ENCODE assay signal across 9 mouse cellular contexts in genomic region chr1:186703256-186703979, GRCm38 (mm10). TPM values are rescaled to one million over a fixed set of nuclear protein-coding genes. Genes with fewer than 3 reads are reported as not detected.
DNase-seq lines count a peak whose midpoint lies in the region; ATAC-seq and TF ChIP-seq lines count a peak whose summit lies in the region.
"Had no signal": no experiment of that assay in that cellular context is flagged by ENCODE, and none has a peak within 500 bp of the region (broad histone marks: within the 10 kb centered on the region; RNA-seq: fewer than 3 reads in every experiment).

No protein-coding gene starts in this region.

- no peaks in the 10 kb centered on the region for H3K9me3 ChIP-seq in heart, embryonic 14.5 days (ENCODE audit: control insufficient read depth, low read length)
- no peaks in the 10 kb centered on the region for H3K9me3 ChIP-seq in liver, embryonic 15.5 days (replicated peaks)

- H3K9ac ChIP-seq in heart, embryonic 14.5 days (ENCODE audit: low read length): peak overlapping the region; percentile 91
- H3K9ac ChIP-seq in liver, embryonic 15.5 days: no peak overlapping the region; the same call in 1 of the 2 replicates

- no peak for TF ChIP-seq POLR2A in bone marrow macrophage, adult 2 months (IDR thresholded peaks at IDR 0.05; ENCODE audit: borderline replicate concordance, low read depth, low read length)

- under 1% methylated on average over 15 of the region's 15 CpGs for WGBS in heart, embryonic 14.5 days
- WGBS in liver, embryonic 15.5 days (ENCODE audit: insufficient replicate concordance): under 1% methylated on average over 15 of the region's 15 CpGs

- H3K27me3 ChIP-seq in heart, embryonic 14.5 days (ENCODE audit: control insufficient read depth, insufficient read depth, low read length): no peaks in the 10 kb centered on the region
- peaks cover 58% of the 10 kb centered on the region for H3K27me3 ChIP-seq in liver, embryonic 15.5 days
- H3K27me3 ChIP-seq in splenic B cell, adult 2 months (ENCODE audit: control insufficient read depth, insufficient read depth, low read length, poor library complexity, severe bottlenecking): no peaks in the 10 kb centered on the region

- peak overlapping the region; percentile 76 for H3K4me2 ChIP-seq in heart, embryonic 14.5 days (ENCODE audit: low read length)
- H3K4me2 ChIP-seq in liver, embryonic 15.5 days: peak overlapping the region; percentile 71

- TF ChIP-seq CTCF in bone marrow macrophage, adult 2 months (IDR thresholded peaks at IDR 0.05; ENCODE audit: low read depth, low read length): no peak

- no peak for ATAC-seq in heart, embryonic 14.5 days (ENCODE audit: insufficient number of reproducible peaks, insufficient read depth, low FRiP score, low read depth)
- no peak for ATAC-seq in liver, embryonic 15.5 days (ENCODE audit: insufficient read depth)

- peak; percentile 19 for DNase-seq in 3134 (ENCODE audit: extremely low read depth, insufficient read length, low spot score)
- DNase-seq in splenic B cell, adult 2 months (ENCODE audit: low read depth, low spot score): peak; percentile 62
- no peak for DNase-seq in urinary bladder, postnatal 25 days (ENCODE audit: low spot score)
- no peak for DNase-seq in layer of hippocampus, adult 9-11 months
- DNase-seq in left cerebral cortex, postnatal 4 days: no peak

- H3K36me3 ChIP-seq in heart, embryonic 14.5 days (ENCODE audit: control insufficient read depth, insufficient read depth, low read length): 0 out of 2 replicates have a peak, but pooled peaks cover 6% of the 10 kb centered on the region
- H3K36me3 ChIP-seq in liver, embryonic 15.5 days (replicated peaks): no peaks in the 10 kb centered on the region
- H3K36me3 ChIP-seq in splenic B cell, adult 2 months (ENCODE audit: control insufficient read depth, insufficient read depth, low read length, poor library complexity, severe bottlenecking): no peaks in the 10 kb centered on the region

- H3K4me3 ChIP-seq in bone marrow macrophage, adult 2 months (ENCODE audit: insufficient read depth, low read length): peak overlapping the region; percentile 35; the same call in 1 of the 2 replicates
- peak overlapping the region; percentile 63 to 66 for H3K4me3 ChIP-seq in heart, embryonic 14.5 days (ENCODE audit: control insufficient read depth in 1 of 2, insufficient read depth in 1 of 2, low read depth in 1 of 2, low read length in 2 of 2)
- peak overlapping the region; percentile 51 for H3K4me3 ChIP-seq in liver, embryonic 15.5 days (replicated peaks)

- intact Hi-C loops in left cerebral cortex, postnatal 4 days (cut with DNase I): loop anchor here (10.0 kb wide), 1 partner anchor 309 kb away; no protein-coding TSS in a partner anchor

- no peak overlapping the region for H3K27ac ChIP-seq in bone marrow macrophage, adult 2 months (ENCODE audit: insufficient read depth, low read depth, low read length)
- H3K27ac ChIP-seq in heart, embryonic 14.5 days (replicated peaks in 1 of 2; ENCODE audit: control insufficient read depth in 1 of 2, insufficient read depth in 1 of 2, low read depth in 2 of 2, low read length in 2 of 2): peak overlapping the region; percentile 89 to 92
- no peak overlapping the region for H3K27ac ChIP-seq in liver, embryonic 15.5 days (replicated peaks)
- H3K27ac ChIP-seq: macrophage had no signal

- H3K4me1 ChIP-seq in bone marrow macrophage, adult 2 months (ENCODE audit: control insufficient read depth, insufficient read depth, low read length): peaks cover 2% of the 10 kb centered on the region; the same call in 1 of the 2 replicates
- H3K4me1 ChIP-seq in heart, embryonic 14.5 days (ENCODE audit: control insufficient read depth in 2 of 2, insufficient read depth in 2 of 2, low read length in 2 of 2): peaks cover 4 to 24% of the 10 kb centered on the region in 2 experiments; a peak in 3 of 4 replicates
- 0 out of 2 replicates have a peak, but pooled peaks cover 5% of the 10 kb centered on the region for H3K4me1 ChIP-seq in liver, embryonic 15.5 days (replicated peaks)

RNA-seq across cellular contexts. Expression of gene Tgfb2, which starts 2.4 kb away (rescaled TPM):
- polyA plus RNA-seq in bone marrow macrophage, adult 2 months (2012; ENCODE audit: insufficient read depth, insufficient read length, missing spikeins): 0.55 and 0.81 TPM in 2 replicates
- 50.0 and 50.5 TPM in 2 replicates for polyA plus RNA-seq in heart, embryonic 14.5 days (2014; fragmentation: Nextera tagmentation; extraction: Ambion mirVana)
- 1.5 TPM in 2 replicates for polyA plus RNA-seq in liver, embryonic 15.5 days (2015; fragmentation: Nextera tagmentation; extraction: Ambion mirVana)
- 10 to 100 TPM; 13.3 to 16.0 TPM for total RNA-seq in left cerebral cortex, postnatal 4 days (2021)

RNA-seq across cellular contexts. Expression of gene Rrp15, which starts 45.7 kb away (rescaled TPM):
- 5.7 and 7.3 TPM in 2 replicates for polyA plus RNA-seq in bone marrow macrophage, adult 2 months (2012; ENCODE audit: insufficient read depth, insufficient read length, missing spikeins)
- polyA plus RNA-seq in heart, embryonic 14.5 days (2014; fragmentation: Nextera tagmentation; extraction: Ambion mirVana): 29.8 and 32.6 TPM in 2 replicates
- 21.3 and 25.9 TPM in 2 replicates for polyA plus RNA-seq in liver, embryonic 15.5 days (2015; fragmentation: Nextera tagmentation; extraction: Ambion mirVana)
- 10 to 100 TPM; 20.6 to 21.5 TPM for total RNA-seq in left cerebral cortex, postnatal 4 days (2021)

Comparison
In these comparisons a context has a peak if more than half of its experiments do, and no peak if none do; other contexts are left out.
1. DNase-seq: peak in 3134 (single experiment) and splenic B cell, adult 2 months (single experiment); none in urinary bladder, postnatal 25 days (single experiment), layer of hippocampus, adult 9-11 months (single experiment) and left cerebral cortex, postnatal 4 days (single experiment).
2. H3K27ac ChIP-seq: peak in heart, embryonic 14.5 days (2 of 2); none in bone marrow macrophage, adult 2 months (single experiment) and liver, embryonic 15.5 days (single experiment).
3. RNA of gene Tgfb2, which starts 2.4 kb away (polyA plus RNA-seq): 50.0 to 50.5 TPM in heart, embryonic 14.5 days; 1.5 TPM in liver, embryonic 15.5 days and 0.55 to 0.81 TPM in bone marrow macrophage, adult 2 months; every median in the first group is over 10 times any median in the second.
4. Peak in every context shown above with its lines, with median percentiles within 50 percentile points of each other: H3K4me3 ChIP-seq.